Mouse (Mus musculus): ENCODE data around the gene Dram1. TPM values are rescaled to one million over a fixed set of nuclear protein-coding genes. Genes with fewer than 3 reads are reported as not detected.

Gene Dram1
- polyA plus RNA-seq, 1 experiment from 2014 or later: 128 TPM

DNA sequence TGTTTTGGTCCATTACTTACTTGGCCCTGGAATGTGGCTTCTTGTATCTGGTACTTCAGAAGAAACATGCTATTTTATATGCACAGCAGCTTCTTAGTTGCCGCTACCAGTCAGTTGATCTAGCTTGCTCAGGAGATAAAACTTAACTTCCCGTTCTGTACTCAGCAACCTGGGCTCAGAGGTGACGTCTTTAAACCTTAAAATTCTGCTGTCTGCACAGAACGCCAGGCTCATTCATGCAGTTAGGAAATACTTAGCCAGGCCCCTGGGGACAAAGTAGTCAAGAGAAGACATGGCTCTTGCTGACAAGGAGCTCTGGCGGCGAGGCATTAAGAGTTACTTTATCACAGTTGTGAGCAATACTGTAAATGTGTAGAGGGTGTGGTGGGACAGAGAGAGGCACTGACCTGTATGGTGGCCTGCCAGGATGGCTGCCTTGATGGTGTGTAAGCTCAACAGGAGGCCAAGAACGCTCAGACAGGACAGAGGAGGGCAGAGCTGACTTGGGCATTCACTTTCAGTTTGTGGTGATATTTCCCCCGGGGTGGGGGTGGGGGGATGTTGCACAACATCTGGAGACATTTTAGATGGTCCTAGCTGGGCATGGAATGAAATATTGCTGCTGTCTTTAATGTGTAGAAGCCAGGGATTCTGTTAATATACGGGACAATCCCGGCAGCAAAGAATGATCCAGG lies 11.4 kb upstream of the Dram1 start:
- Histone ChIP-seq H3K27me3 (ENCODE audit: control insufficient read depth, insufficient read depth, low read depth, low read length) (no peaks in the 10 kb centered on the region), H3K27ac (ENCODE audit: low read length) (no peak overlapping the region), H3K9me3 (ENCODE audit: control insufficient read depth, low read length) (no peaks in the 10 kb centered on the region), H3K36me3 (ENCODE audit: control insufficient read depth, insufficient read depth, low read length) (no peaks in the 10 kb centered on the region), H3K9ac (ENCODE audit: low read length) (no peak overlapping the region), H3K4me3 (ENCODE audit: low read length) (no peak overlapping the region), H3K4me2 (ENCODE audit: low read depth, low read length) (no peak overlapping the region), H3K4me1 (replicated peaks; ENCODE audit: control insufficient read depth, insufficient read depth, low read length) (peaks cover 17% of the 10 kb centered on the region)
- peak; percentile 21; the same call in 1 of the 2 replicates for ATAC-seq (ENCODE audit: low read depth)
- 44% methylated on average over 10 of the region's 10 CpGs for WGBS

- ATAC-seq (ENCODE audit: low read depth): 0 out of 2 replicates have a peak, but pooled peaks have one; percentile 26
- H3K36me3 ChIP-seq (ENCODE audit: control insufficient read depth, insufficient read depth, low read length): no peaks in the 10 kb centered on the region
- no peaks in the 10 kb centered on the region for H3K27me3 ChIP-seq (ENCODE audit: control insufficient read depth, insufficient read depth, low read depth, low read length)
- 28% methylated on average over 4 of the region's 4 CpGs for WGBS
- no peaks in the 10 kb centered on the region for H3K9me3 ChIP-seq (ENCODE audit: control insufficient read depth, low read length)
- H3K9ac ChIP-seq (ENCODE audit: low read length): no peak overlapping the region
- H3K4me1 ChIP-seq (replicated peaks; ENCODE audit: control insufficient read depth, insufficient read depth, low read length): peaks cover 17% of the 10 kb centered on the region
- no peak overlapping the region for H3K4me3 ChIP-seq (ENCODE audit: low read length)
- H3K4me2 ChIP-seq (ENCODE audit: low read depth, low read length): no peak overlapping the region
- H3K27ac ChIP-seq (ENCODE audit: low read length): no peak overlapping the region
Measured at GRCm38 (mm10) chr10:88389576-88389975, 10.7 kb upstream of the Dram1 start.

DNA sequence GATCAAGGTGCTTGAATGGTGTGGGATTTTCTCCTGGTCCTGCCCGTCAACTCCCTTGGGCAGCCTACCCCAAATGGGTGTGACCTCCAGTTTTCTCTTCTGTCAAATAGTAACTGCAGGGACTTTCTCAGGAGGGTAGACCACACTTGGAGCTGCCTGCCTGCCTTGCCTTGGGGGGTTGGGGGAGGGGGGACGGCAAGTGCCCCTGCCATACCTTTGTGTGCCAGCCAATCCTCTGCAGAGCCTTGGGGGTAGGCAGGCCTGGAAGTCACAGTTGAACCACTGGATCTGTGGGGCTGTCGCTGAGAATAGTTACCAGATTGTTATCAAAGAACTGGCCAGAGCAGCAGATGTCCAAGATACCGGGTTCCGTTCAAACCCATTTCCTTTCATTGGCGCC lies 7.4 kb upstream of the Dram1 start:
- H3K27ac ChIP-seq (ENCODE audit: low read length): peak overlapping the region; percentile 28; the same call in 1 of the 2 replicates
- ATAC-seq (ENCODE audit: low read depth): no peak
- 61% methylated on average over 6 of the region's 6 CpGs for WGBS
- H3K9me3 ChIP-seq (ENCODE audit: control insufficient read depth, low read length): no peaks in the 10 kb centered on the region
- peaks cover 30% of the 10 kb centered on the region for H3K4me1 ChIP-seq (replicated peaks; ENCODE audit: control insufficient read depth, insufficient read depth, low read length)
- H3K4me2 ChIP-seq (ENCODE audit: low read depth, low read length): peak overlapping the region; percentile 6; the same call in 1 of the 2 replicates
- H3K36me3 ChIP-seq (ENCODE audit: control insufficient read depth, insufficient read depth, low read length): no peaks in the 10 kb centered on the region
- H3K27me3 ChIP-seq (ENCODE audit: control insufficient read depth, insufficient read depth, low read depth, low read length): no peaks in the 10 kb centered on the region
- no peak overlapping the region for H3K4me3 ChIP-seq (ENCODE audit: low read length)
- H3K9ac ChIP-seq (ENCODE audit: low read length): no peak overlapping the region

- H3K9me3 ChIP-seq (ENCODE audit: control insufficient read depth, low read length): no peaks in the 10 kb centered on the region
- WGBS: 42% methylated on average over 6 of the region's 6 CpGs
Measured at GRCm38 (mm10) chr10:88385758-88386157, 6.9 kb upstream of the Dram1 start.

GRCm38 (mm10) chr10:88385290-88385689 lies 6.4 kb upstream of the Dram1 start:
- no peaks in the 10 kb centered on the region for H3K27me3 ChIP-seq (ENCODE audit: control insufficient read depth, insufficient read depth, low read depth, low read length)
- H3K36me3 ChIP-seq (ENCODE audit: control insufficient read depth, insufficient read depth, low read length): no peaks in the 10 kb centered on the region
- H3K4me3 ChIP-seq (ENCODE audit: low read length): no peak overlapping the region
- ATAC-seq (ENCODE audit: low read depth): no peak
- H3K4me1 ChIP-seq (replicated peaks; ENCODE audit: control insufficient read depth, insufficient read depth, low read length): peaks cover 33% of the 10 kb centered on the region
- no peak overlapping the region for H3K27ac ChIP-seq (ENCODE audit: low read length)
- no peaks in the 10 kb centered on the region for H3K9me3 ChIP-seq (ENCODE audit: control insufficient read depth, low read length)
- H3K4me2 ChIP-seq (ENCODE audit: low read depth, low read length): no peak overlapping the region
- WGBS: 85% methylated on average over 11 of the region's 11 CpGs
- H3K9ac ChIP-seq (ENCODE audit: low read length): no peak overlapping the region

More at GRCm38 (mm10) chr10:88385758-88386157, 6.9 kb upstream of the Dram1 start:
- Histone ChIP-seq H3K4me1 (replicated peaks; ENCODE audit: control insufficient read depth, insufficient read depth, low read length) (peaks cover 33% of the 10 kb centered on the region), H3K9ac (ENCODE audit: low read length) (no peak overlapping the region), H3K27me3 (ENCODE audit: control insufficient read depth, insufficient read depth, low read depth, low read length) (no peaks in the 10 kb centered on the region), H3K27ac (ENCODE audit: low read length) (peak overlapping the region; percentile 28; the same call in 1 of the 2 replicates), H3K4me3 (ENCODE audit: low read length) (no peak overlapping the region), H3K36me3 (ENCODE audit: control insufficient read depth, insufficient read depth, low read length) (no peaks in the 10 kb centered on the region), H3K4me2 (ENCODE audit: low read depth, low read length) (peak overlapping the region; percentile 6; the same call in 1 of the 2 replicates)
- peak; percentile 59 for ATAC-seq (ENCODE audit: low read depth)

- no peak for ATAC-seq (ENCODE audit: low read depth)
- H3K4me1 ChIP-seq (replicated peaks; ENCODE audit: control insufficient read depth, insufficient read depth, low read length): peaks cover 29% of the 10 kb centered on the region
- no peak overlapping the region for H3K9ac ChIP-seq (ENCODE audit: low read length)
- no peaks in the 10 kb centered on the region for H3K9me3 ChIP-seq (ENCODE audit: control insufficient read depth, low read length)
- no peaks in the 10 kb centered on the region for H3K36me3 ChIP-seq (ENCODE audit: control insufficient read depth, insufficient read depth, low read length)
- no peak overlapping the region for H3K4me3 ChIP-seq (ENCODE audit: low read length)
- no peaks in the 10 kb centered on the region for H3K27me3 ChIP-seq (ENCODE audit: control insufficient read depth, insufficient read depth, low read depth, low read length)
- no peak overlapping the region for H3K27ac ChIP-seq (ENCODE audit: low read length)
- WGBS: 42% methylated on average over 5 of the region's 5 CpGs
- no peak overlapping the region for H3K4me2 ChIP-seq (ENCODE audit: low read depth, low read length)
Measured at GRCm38 (mm10) chr10:88384081-88384480, 5.2 kb upstream of the Dram1 start.

- Histone ChIP-seq H3K4me3 (ENCODE audit: low read length) (no peak overlapping the region), H3K36me3 (ENCODE audit: control insufficient read depth, insufficient read depth, low read length) (no peaks in the 10 kb centered on the region), H3K4me2 (ENCODE audit: low read depth, low read length) (no peak overlapping the region), H3K27me3 (ENCODE audit: control insufficient read depth, insufficient read depth, low read depth, low read length) (no peaks in the 10 kb centered on the region), H3K4me1 (replicated peaks; ENCODE audit: control insufficient read depth, insufficient read depth, low read length) (peaks cover 29% of the 10 kb centered on the region), H3K9me3 (ENCODE audit: control insufficient read depth, low read length) (no peaks in the 10 kb centered on the region), H3K9ac (ENCODE audit: low read length) (no peak overlapping the region), H3K27ac (ENCODE audit: low read length) (no peak overlapping the region)
- WGBS: 51% methylated on average over 4 of the region's 4 CpGs
- ATAC-seq (ENCODE audit: low read depth): no peak
Measured at GRCm38 (mm10) chr10:88383479-88383878, 4.6 kb upstream of the Dram1 start.

GRCm38 (mm10) chr10:88382009-88382408 lies 3.1 kb upstream of the Dram1 start:
- Histone ChIP-seq H3K4me2 (ENCODE audit: low read depth, low read length) (no peak overlapping the region), H3K27me3 (ENCODE audit: control insufficient read depth, insufficient read depth, low read depth, low read length) (no peaks in the 10 kb centered on the region), H3K9ac (ENCODE audit: low read length) (no peak overlapping the region), H3K27ac (ENCODE audit: low read length) (no peak overlapping the region), H3K4me1 (replicated peaks; ENCODE audit: control insufficient read depth, insufficient read depth, low read length) (peaks cover 29% of the 10 kb centered on the region), H3K36me3 (ENCODE audit: control insufficient read depth, insufficient read depth, low read length) (no peaks in the 10 kb centered on the region), H3K9me3 (ENCODE audit: control insufficient read depth, low read length) (no peaks in the 10 kb centered on the region), H3K4me3 (ENCODE audit: low read length) (no peak overlapping the region)
- 18% methylated on average over 6 of the region's 6 CpGs for WGBS
- ATAC-seq (ENCODE audit: low read depth): no peak

- WGBS: 68% methylated on average over 4 of the region's 4 CpGs
- Histone ChIP-seq H3K27me3 (ENCODE audit: control insufficient read depth, insufficient read depth, low read depth, low read length) (no peaks in the 10 kb centered on the region), H3K4me1 (replicated peaks; ENCODE audit: control insufficient read depth, insufficient read depth, low read length) (peaks cover 26% of the 10 kb centered on the region), H3K4me3 (ENCODE audit: low read length) (peak overlapping the region; percentile 81), H3K36me3 (ENCODE audit: control insufficient read depth, insufficient read depth, low read length) (no peaks in the 10 kb centered on the region), H3K9me3 (ENCODE audit: control insufficient read depth, low read length) (no peaks in the 10 kb centered on the region), H3K9ac (ENCODE audit: low read length) (no peak overlapping the region), H3K27ac (ENCODE audit: low read length) (peak overlapping the region; percentile 12; the same call in 1 of the 2 replicates), H3K4me2 (ENCODE audit: low read depth, low read length) (peak overlapping the region; percentile 79)
- no peak for ATAC-seq (ENCODE audit: low read depth)
Measured at GRCm38 (mm10) chr10:88381286-88381685, 2.4 kb upstream of the Dram1 start.
